Mouse (Mus musculus) embryo, embryonic 9.5 days (tissue): ENCODE results near the gene Csn2.

Source experiments
- DNase-seq: peaks from one replicate; pipeline ENCODE4 v3.0.0-alpha.2; 2017; ENCODE audit errors: extremely low spot score

The Csn2 gene

GRCm38 (mm10) chr5:87699530-87699929 is at the start of gene Csn2:
Gene Csn2, minus strand, starts transcription at chr5:87699630.
- no peak for DNase-seq

DNA sequence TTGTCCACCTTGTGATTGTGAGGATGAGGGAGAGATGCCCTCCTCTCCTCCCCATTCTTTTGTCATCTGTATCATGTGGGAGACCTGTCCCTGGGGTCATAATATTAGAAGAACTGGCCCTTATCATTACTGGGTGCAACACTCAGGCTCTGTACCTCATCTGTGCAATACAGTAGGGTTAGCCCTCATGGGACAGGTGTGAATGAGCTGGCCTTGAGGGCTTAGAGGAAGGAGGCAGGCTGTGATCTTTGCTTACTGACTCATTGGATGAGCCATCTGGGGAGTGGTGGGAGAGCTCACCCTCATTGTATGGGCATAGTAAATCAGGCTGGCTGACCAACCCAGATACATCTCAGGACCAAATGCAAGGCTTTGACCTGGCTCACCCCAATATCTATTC is 35.4 kb upstream of the Csn2 start:
- DNase-seq = no peak

GRCm38 (mm10) chr5:87705891-87706290 is 6.5 kb upstream of the Csn2 start:
- no peak for DNase-seq

GRCm38 (mm10) chr5:87665908-87666307 is 33.5 kb downstream of the Csn2 start, which contains the start of gene Csn1s1:
Gene Csn1s1, plus strand, starts transcription at chr5:87666208.
- no peak for DNase-seq

DNA sequence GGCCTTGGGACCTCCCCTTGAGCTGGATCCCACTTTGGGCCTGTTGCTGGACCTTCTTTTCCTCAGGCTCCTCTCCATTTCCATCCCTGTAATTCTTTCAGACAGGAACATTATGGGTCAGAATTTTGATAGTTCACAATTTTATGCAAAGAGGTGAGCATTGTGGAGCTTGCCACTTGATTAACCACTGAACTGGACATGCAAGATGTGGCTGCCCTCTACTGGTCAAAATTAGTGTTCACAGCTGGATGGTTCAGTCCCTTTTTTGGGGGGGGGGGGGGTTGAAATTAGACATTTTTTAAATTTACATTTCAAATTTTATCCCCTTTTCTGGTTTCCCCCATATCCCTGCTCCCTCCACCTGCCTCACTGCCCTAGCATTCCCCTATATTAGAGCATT is 56.6 kb downstream of the Csn2 start:
- no peak for DNase-seq
